Mouse (Mus musculus) liver, embryonic 15.5 days (tissue): ENCODE results near the gene Il15ra. TPM values are rescaled to one million over a fixed set of nuclear protein-coding genes. Genes with fewer than 3 reads are reported as not detected.

ENCODE experiments used
- ATAC-seq: fragments of 200-750 bp; cut with Nextera tagmentation; 2 replicates; pipeline ENCODE4 v1.8.0; 2017; ENCODE audit warnings: moderate number of reproducible peaks, mild to moderate bottlenecking, moderate library complexity; ENCODE audit not compliant: insufficient read depth
- H3K27ac ChIP-seq: fragments of 300-500 bp; sonication (generic); replicated peaks from 2 replicates; pipeline ENCODE4 v1.5.1; 2015; ENCODE audit warnings: mild to moderate bottlenecking, inconsistent platforms
- H3K27me3 ChIP-seq: fragments of 300-500 bp; sonication (generic); 2 replicates; pipeline ENCODE4 v1.6.1; 2015; ENCODE audit warnings: mild to moderate bottlenecking, inconsistent platforms
- H3K36me3 ChIP-seq: fragments of 300-500 bp; sonication (generic); replicated peaks from 2 replicates; pipeline ENCODE4 v1.6.1; 2015; ENCODE audit warnings: moderate library complexity, mild to moderate bottlenecking, inconsistent platforms
- H3K4me1 ChIP-seq: fragments of 300-500 bp; sonication (generic); replicated peaks from 2 replicates; pipeline ENCODE4 v1.6.1; 2015; ENCODE audit warnings: inconsistent platforms
- H3K4me2 ChIP-seq: fragments of 300-500 bp; sonication (generic); 2 replicates; pipeline ENCODE4 v1.6.1; 2015; ENCODE audit warnings: moderate library complexity, mild to moderate bottlenecking, inconsistent platforms
- H3K4me3 ChIP-seq: fragments of 300-500 bp; sonication (generic); replicated peaks from 2 replicates; pipeline ENCODE4 v1.5.1; 2015; ENCODE audit warnings: mild to moderate bottlenecking, inconsistent platforms
- H3K9ac ChIP-seq: fragments of 300-500 bp; sonication (generic); 2 replicates; pipeline ENCODE4 v1.6.1; 2015; ENCODE audit warnings: moderate library complexity, mild to moderate bottlenecking, inconsistent platforms
- H3K9me3 ChIP-seq: fragments of 300-500 bp; sonication (generic); replicated peaks from 2 replicates; pipeline ENCODE4 v1.6.1; 2016; ENCODE audit warnings: inconsistent platforms
- WGBS: fragments of 180-500 bp; shearing (Covaris S2); methylation state at CpG from one replicate; pipeline ENCODE4 v1.1.7; 2015; ENCODE audit warnings: mixed read lengths; ENCODE audit not compliant: insufficient replicate concordance; 5-methylcytosine and 5-hydroxymethylcytosine counted together
- polyA plus RNA-seq: library from polyadenylated mRNA; unstranded; fragments of >200 nt; fragmentation: Nextera tagmentation; extraction: Ambion mirVana; gene quantifications from 2 replicates; pipeline ENCODE4 v1.2.1, GENCODE M21; 2015

The Il15ra gene
- 6.2 and 7.2 TPM in 2 replicates for polyA plus RNA-seq

GRCm38 (mm10) chr2:11705201-11706025 is at the start of gene Il15ra:
Gene Il15ra, plus strand, starts transcription at chr2:11705290.
- H3K9me3 ChIP-seq: no peaks in the 10 kb centered on the region
- H3K4me3 ChIP-seq: peak within 1 kb of the TSS; percentile 64
- WGBS: under 1% methylated on average over 37 of the region's 37 CpGs
- ATAC-seq: peak; percentile 64
- peak within 1 kb of the TSS; percentile 62; the same call in 1 of the 2 replicates for H3K27ac ChIP-seq
- peak within 1 kb of the TSS; percentile 55 for H3K9ac ChIP-seq
- peak within 1 kb of the TSS; percentile 71 for H3K4me2 ChIP-seq
- H3K36me3 ChIP-seq: no peaks in the 10 kb centered on the region
- H3K27me3 ChIP-seq: peaks cover 6% of the 10 kb centered on the region; the same call in 1 of the 2 replicates
- H3K4me1 ChIP-seq: peaks cover 27% of the 10 kb centered on the region

GRCm38 (mm10) chr2:11657581-11657980 is 47.5 kb upstream of the Il15ra start:
- Histone ChIP-seq H3K9ac (no peak overlapping the region), H3K4me3 (no peak overlapping the region), H3K27me3 (no peaks in the 10 kb centered on the region), H3K4me2 (no peak overlapping the region), H3K27ac (no peak overlapping the region), H3K36me3 (no peaks in the 10 kb centered on the region), H3K4me1 (no peaks in the 10 kb centered on the region), H3K9me3 (no peaks in the 10 kb centered on the region)
- 42% methylated on average over 2 of the region's 2 CpGs for WGBS
- no peak for ATAC-seq

- H3K9ac ChIP-seq: no peak overlapping the region
- 39% methylated on average over 2 of the region's 2 CpGs for WGBS
- no peaks in the 10 kb centered on the region for H3K9me3 ChIP-seq
- H3K27ac ChIP-seq: no peak overlapping the region
- no peak overlapping the region for H3K4me3 ChIP-seq
- no peaks in the 10 kb centered on the region for H3K4me1 ChIP-seq
- no peak overlapping the region for H3K4me2 ChIP-seq
- no peaks in the 10 kb centered on the region for H3K36me3 ChIP-seq
- no peaks in the 10 kb centered on the region for H3K27me3 ChIP-seq
- no peak for ATAC-seq
Observed at GRCm38 (mm10) chr2:11659263-11659662, 45.8 kb upstream of the Il15ra start.

GRCm38 (mm10) chr2:11662143-11662906 is 42.8 kb upstream of the Il15ra start:
- no peaks in the 10 kb centered on the region for H3K4me1 ChIP-seq
- no peak overlapping the region for H3K27ac ChIP-seq
- H3K36me3 ChIP-seq: no peaks in the 10 kb centered on the region
- no peak overlapping the region for H3K9ac ChIP-seq
- no peaks in the 10 kb centered on the region for H3K27me3 ChIP-seq
- H3K4me3 ChIP-seq: no peak overlapping the region
- ATAC-seq: no peak
- no peaks in the 10 kb centered on the region for H3K9me3 ChIP-seq
- no peak overlapping the region for H3K4me2 ChIP-seq
- WGBS: 55% methylated on average over 6 of the region's 6 CpGs

GRCm38 (mm10) chr2:11662907-11663230 is 42.2 kb upstream of the Il15ra start:
- Histone ChIP-seq H3K36me3 (no peaks in the 10 kb centered on the region), H3K27me3 (no peaks in the 10 kb centered on the region), H3K27ac (no peak overlapping the region), H3K9me3 (no peaks in the 10 kb centered on the region), H3K4me3 (no peak overlapping the region), H3K4me2 (no peak overlapping the region), H3K4me1 (no peaks in the 10 kb centered on the region), H3K9ac (no peak overlapping the region)
- ATAC-seq: no peak
- WGBS: 63% methylated on average over 1 of the region's 1 CpGs

- Histone ChIP-seq H3K9ac (no peak overlapping the region), H3K4me3 (peak overlapping the region; percentile 5; the same call in 1 of the 2 replicates), H3K4me1 (no peaks in the 10 kb centered on the region), H3K27me3 (no peaks in the 10 kb centered on the region), H3K4me2 (peak overlapping the region; percentile 41), H3K36me3 (no peaks in the 10 kb centered on the region), H3K27ac (no peak overlapping the region), H3K9me3 (no peaks in the 10 kb centered on the region)
- WGBS: 2% methylated on average over 10 of the region's 10 CpGs
- 0 out of 2 replicates have a peak, but pooled peaks have one; percentile 28 for ATAC-seq
Observed at GRCm38 (mm10) chr2:11663961-11664360, 41.1 kb upstream of the Il15ra start.

GRCm38 (mm10) chr2:11664367-11664766 is 40.7 kb upstream of the Il15ra start:
- H3K9ac ChIP-seq: no peak overlapping the region
- no peaks in the 10 kb centered on the region for H3K9me3 ChIP-seq
- no peaks in the 10 kb centered on the region for H3K36me3 ChIP-seq
- no peak for ATAC-seq
- H3K4me3 ChIP-seq: peak overlapping the region; percentile 5; the same call in 1 of the 2 replicates
- H3K4me1 ChIP-seq: no peaks in the 10 kb centered on the region
- 40% methylated on average over 6 of the region's 6 CpGs for WGBS
- peak overlapping the region; percentile 41 for H3K4me2 ChIP-seq
- no peaks in the 10 kb centered on the region for H3K27me3 ChIP-seq
- no peak overlapping the region for H3K27ac ChIP-seq

- no peak overlapping the region for H3K9ac ChIP-seq
- H3K4me1 ChIP-seq: no peaks in the 10 kb centered on the region
- no peak overlapping the region for H3K4me3 ChIP-seq
- H3K27me3 ChIP-seq: no peaks in the 10 kb centered on the region
- no peaks in the 10 kb centered on the region for H3K9me3 ChIP-seq
- ATAC-seq: no peak
- 62% methylated on average over 4 of the region's 4 CpGs for WGBS
- H3K27ac ChIP-seq: no peak overlapping the region
- peak overlapping the region; percentile 41; the same call in 1 of the 2 replicates for H3K4me2 ChIP-seq
- no peaks in the 10 kb centered on the region for H3K36me3 ChIP-seq
Observed at GRCm38 (mm10) chr2:11664806-11665205, 40.3 kb upstream of the Il15ra start.

GRCm38 (mm10) chr2:11665326-11665725 is 39.8 kb upstream of the Il15ra start:
- no peak overlapping the region for H3K4me2 ChIP-seq
- no peaks in the 10 kb centered on the region for H3K27me3 ChIP-seq
- no peaks in the 10 kb centered on the region for H3K4me1 ChIP-seq
- no peaks in the 10 kb centered on the region for H3K9me3 ChIP-seq
- no peaks in the 10 kb centered on the region for H3K36me3 ChIP-seq
- ATAC-seq: no peak
- H3K27ac ChIP-seq: no peak overlapping the region
- no peak overlapping the region for H3K9ac ChIP-seq
- no peak overlapping the region for H3K4me3 ChIP-seq
- 75% methylated on average over 3 of the region's 3 CpGs for WGBS

- no peak overlapping the region for H3K9ac ChIP-seq
- WGBS: 17% methylated on average over 3 of the region's 3 CpGs
- no peaks in the 10 kb centered on the region for H3K4me1 ChIP-seq
- H3K27ac ChIP-seq: no peak overlapping the region
- H3K9me3 ChIP-seq: no peaks in the 10 kb centered on the region
- peaks cover 3% of the 10 kb centered on the region; the same call in 1 of the 2 replicates for H3K27me3 ChIP-seq
- H3K36me3 ChIP-seq: no peaks in the 10 kb centered on the region
- no peak for ATAC-seq
- no peak overlapping the region for H3K4me2 ChIP-seq
- H3K4me3 ChIP-seq: no peak overlapping the region
Observed at GRCm38 (mm10) chr2:11672144-11672543, 32.9 kb upstream of the Il15ra start.

GRCm38 (mm10) chr2:11679626-11680025 is 25.5 kb upstream of the Il15ra start:
- H3K9me3 ChIP-seq: no peaks in the 10 kb centered on the region
- no peak overlapping the region for H3K9ac ChIP-seq
- no peaks in the 10 kb centered on the region for H3K4me1 ChIP-seq
- 47% methylated on average over 7 of the region's 7 CpGs for WGBS
- no peak overlapping the region for H3K4me3 ChIP-seq
- ATAC-seq: no peak
- no peak overlapping the region for H3K27ac ChIP-seq
- no peak overlapping the region for H3K4me2 ChIP-seq
- H3K36me3 ChIP-seq: no peaks in the 10 kb centered on the region
- no peaks in the 10 kb centered on the region for H3K27me3 ChIP-seq
